Mouse (Mus musculus) midbrain, postnatal 0 days (tissue): Measurements from ENCODE around the gene Yaf2. TPM values are rescaled to one million over a fixed set of nuclear protein-coding genes. Genes with fewer than 3 reads are reported as not detected.

Experiments
- ATAC-seq: fragments of 200-750 bp; cut with Nextera tagmentation; 2 replicates; pipeline ENCODE4 v1.8.0; 2017; ENCODE audit warnings: moderate number of reproducible peaks, mild to moderate bottlenecking, moderate TSS enrichment, moderate library complexity; ENCODE audit not compliant: low FRiP score
- DNase-seq: peaks from one replicate; pipeline ENCODE4 v3.0.0-alpha.2; 2015; ENCODE audit warnings: low spot score
- H3K27ac ChIP-seq: fragments of 300-500 bp; sonication (generic); 2 replicates; pipeline ENCODE4 v1.5.1; 2014; ENCODE audit warnings: low read depth, mild to moderate bottlenecking, low read length, mixed read lengths
- H3K27me3 ChIP-seq: fragments of 300-500 bp; sonication (generic); 2 replicates; pipeline ENCODE4 v1.6.1; 2014; ENCODE audit warnings: low read length, control low read depth, mixed read lengths; ENCODE audit not compliant: insufficient read depth
- H3K36me3 ChIP-seq: fragments of 300-500 bp; sonication (generic); 2 replicates; pipeline ENCODE4 v1.6.1; 2014; ENCODE audit warnings: low read length, control low read depth, mixed read lengths; ENCODE audit not compliant: insufficient read depth
- H3K4me1 ChIP-seq: fragments of 300-500 bp; sonication (generic); 2 replicates; pipeline ENCODE4 v1.6.1; 2014; ENCODE audit warnings: mild to moderate bottlenecking, control low read depth, antibody characterized with exemption, low read length, mixed read lengths; ENCODE audit not compliant: insufficient read depth
- H3K4me2 ChIP-seq: fragments of 300-500 bp; sonication (generic); 2 replicates; pipeline ENCODE4 v1.6.1; 2014; ENCODE audit warnings: low read depth, mild to moderate bottlenecking, low read length, mixed read lengths; ENCODE audit not compliant: poor library complexity, severe bottlenecking
- H3K4me3 ChIP-seq: fragments of 300-500 bp; sonication (generic); 2 replicates; pipeline ENCODE4 v1.5.1; 2014; ENCODE audit warnings: low read depth, mild to moderate bottlenecking, low read length, moderate library complexity
- H3K9ac ChIP-seq: fragments of 300-500 bp; sonication (generic); replicated peaks from 2 replicates; pipeline ENCODE4 v1.6.1; 2014; ENCODE audit warnings: mild to moderate bottlenecking, low read length, moderate library complexity, mixed read lengths; ENCODE audit not compliant: poor library complexity, severe bottlenecking
- H3K9me3 ChIP-seq: fragments of 300-500 bp; sonication (generic); 2 replicates; pipeline ENCODE4 v1.6.1; 2016; ENCODE audit warnings: low read length, control low read depth
- CTCF ChIP-seq: IDR thresholded peaks from 2 replicates; pipeline ENCODE4 v1.5.1; 2016; ENCODE audit warnings: antibody characterized with exemption, mild to moderate bottlenecking
- WGBS: fragments of 180-500 bp; shearing (Covaris S2); extraction: QIAGEN DNeasy Blood & Tissue Kit; methylation state at CpG from one replicate; pipeline ENCODE4 v1.1.7; 2014; 5-methylcytosine and 5-hydroxymethylcytosine counted together
- polyA plus RNA-seq: library from polyadenylated mRNA; unstranded; fragments of >200 nt; fragmentation: Nextera tagmentation; extraction: Ambion mirVana; gene quantifications from 2 replicates; pipeline ENCODE4 v1.2.1, GENCODE M21; 2015
- total RNA-seq: library from RNA; depleted of rRNA; stranded (reverse); fragments of >200 nt; gene quantifications from 2 replicates; pipeline ENCODE4 v1.2.3, GENCODE M21; 2014

The Yaf2 gene
- total and polyA plus RNA-seq, 2 experiments from 2014 or later = 90.5 to 155 TPM

GRCm38 (mm10) chr15:93368558-93368957, 31.8 kb upstream of the Yaf2 start:
- Histone ChIP-seq H3K4me1 (no peaks in the 10 kb centered on the region), H3K9me3 (no peaks in the 10 kb centered on the region), H3K4me2 (no peak overlapping the region), H3K36me3 (no peaks in the 10 kb centered on the region), H3K4me3 (no peak overlapping the region), H3K9ac (no peak overlapping the region), H3K27me3 (no peaks in the 10 kb centered on the region), H3K27ac (no peak overlapping the region)
- TF ChIP-seq CTCF = no peak
- 72% methylated on average over 9 of the region's 9 CpGs for WGBS
- no peak for ATAC-seq
- no peak for DNase-seq

GRCm38 (mm10) chr15:93365561-93365960, 28.8 kb upstream of the Yaf2 start:
- Histone ChIP-seq H3K4me3 (no peak overlapping the region), H3K36me3 (no peaks in the 10 kb centered on the region), H3K4me1 (no peaks in the 10 kb centered on the region), H3K27me3 (no peaks in the 10 kb centered on the region), H3K9ac (no peak overlapping the region), H3K9me3 (no peaks in the 10 kb centered on the region), H3K4me2 (no peak overlapping the region), H3K27ac (no peak overlapping the region)
- no peak for DNase-seq
- TF ChIP-seq CTCF = no peak
- 94% methylated on average over 6 of the region's 6 CpGs for WGBS
- no peak for ATAC-seq

- Histone ChIP-seq H3K4me2 (no peak overlapping the region), H3K9ac (no peak overlapping the region), H3K9me3 (no peaks in the 10 kb centered on the region), H3K4me1 (no peaks in the 10 kb centered on the region), H3K27ac (no peak overlapping the region), H3K4me3 (no peak overlapping the region), H3K36me3 (no peaks in the 10 kb centered on the region), H3K27me3 (no peaks in the 10 kb centered on the region)
- DNase-seq (no peak), ATAC-seq (no peak)
- no peak for TF ChIP-seq CTCF
- 93% methylated on average over 19 of the region's 19 CpGs for WGBS
These were observed 21.8 kb upstream of the Yaf2 start for GRCm38 (mm10) chr15:93358346-93359095.

- no peaks in the 10 kb centered on the region for H3K9me3 ChIP-seq
- WGBS = 90% methylated on average over 10 of the region's 10 CpGs
- ATAC-seq (no peak), DNase-seq (no peak)
- H3K4me1 ChIP-seq = no peaks in the 10 kb centered on the region
- no peak overlapping the region for H3K4me2 ChIP-seq
- H3K4me3 ChIP-seq = no peak overlapping the region
- TF ChIP-seq CTCF = no peak
- no peak overlapping the region for H3K27ac ChIP-seq
- no peaks in the 10 kb centered on the region for H3K27me3 ChIP-seq
- no peak overlapping the region for H3K9ac ChIP-seq
- no peaks in the 10 kb centered on the region for H3K36me3 ChIP-seq
These were observed 4.1 kb upstream of the Yaf2 start for GRCm38 (mm10) chr15:93340630-93341379.

- DNase-seq (no peak), ATAC-seq (no peak)
- Histone ChIP-seq H3K9me3 (no peaks in the 10 kb centered on the region), H3K36me3 (no peaks in the 10 kb centered on the region; the same call in 1 of the 2 replicates), H3K4me2 (peak overlapping the region; percentile 83), H3K27me3 (no peaks in the 10 kb centered on the region), H3K4me1 (no peaks in the 10 kb centered on the region), H3K4me3 (peak overlapping the region; percentile 92), H3K9ac (peak overlapping the region; percentile 92), H3K27ac (peak overlapping the region; percentile 88)
- no CpG with 5 or more reads among the region's 52 CpGs for WGBS
- no peak for TF ChIP-seq CTCF
These were observed 144 bp downstream of the Yaf2 start for GRCm38 (mm10) chr15:93336658-93336924.
